Mouse (Mus musculus) urinary bladder, postnatal 25 days (tissue): ENCODE measurements around the gene Xbp1.
"Not testable (repeated sequence)": the region's sequence is repeated elsewhere in the genome, so short reads cannot be mapped to it uniquely, and the experiment has no call there.

Experiments used
- DNase-seq: peaks from one replicate; pipeline ENCODE4 v3.0.0; 2022; ENCODE audit warnings: low spot score

Xbp1 gene

DNA sequence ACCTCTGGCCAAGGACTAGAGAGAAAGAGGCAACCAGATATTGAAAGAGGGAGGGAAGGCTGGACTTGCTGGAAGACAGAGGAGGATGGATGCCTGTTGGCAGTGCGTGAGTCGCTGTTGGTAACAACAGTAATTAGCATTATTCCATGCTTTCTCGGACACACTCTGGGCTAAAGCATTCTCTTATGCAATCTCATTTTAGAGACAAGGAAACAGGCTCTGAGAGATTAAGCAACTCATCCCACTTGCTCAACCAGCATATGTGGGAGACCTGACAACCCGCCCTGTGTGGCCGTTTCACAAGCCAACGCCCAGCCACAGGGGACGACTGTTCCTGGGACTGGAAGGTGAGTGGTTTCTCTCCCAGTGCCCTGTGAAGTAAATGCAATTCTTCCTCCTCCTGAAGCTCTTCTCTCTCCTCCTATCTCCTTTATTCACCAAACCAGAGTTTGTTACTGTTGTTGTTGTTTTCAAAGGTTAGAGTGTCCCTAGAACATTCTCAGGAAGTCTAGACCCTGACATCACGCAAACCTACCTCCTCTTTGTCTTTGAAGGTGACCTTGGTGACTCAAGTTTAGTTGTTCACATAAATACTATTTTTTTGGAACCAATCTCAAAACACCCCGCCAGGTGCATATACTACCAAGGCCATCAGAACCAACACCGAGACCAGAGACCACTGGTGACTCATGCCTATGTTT lies 18.0 kb upstream of the Xbp1 start:
- no peak for DNase-seq

GRCm38 (mm10) chr11:5505856-5506575 lies 14.4 kb upstream of the Xbp1 start:
- DNase-seq = no peak

DNA sequence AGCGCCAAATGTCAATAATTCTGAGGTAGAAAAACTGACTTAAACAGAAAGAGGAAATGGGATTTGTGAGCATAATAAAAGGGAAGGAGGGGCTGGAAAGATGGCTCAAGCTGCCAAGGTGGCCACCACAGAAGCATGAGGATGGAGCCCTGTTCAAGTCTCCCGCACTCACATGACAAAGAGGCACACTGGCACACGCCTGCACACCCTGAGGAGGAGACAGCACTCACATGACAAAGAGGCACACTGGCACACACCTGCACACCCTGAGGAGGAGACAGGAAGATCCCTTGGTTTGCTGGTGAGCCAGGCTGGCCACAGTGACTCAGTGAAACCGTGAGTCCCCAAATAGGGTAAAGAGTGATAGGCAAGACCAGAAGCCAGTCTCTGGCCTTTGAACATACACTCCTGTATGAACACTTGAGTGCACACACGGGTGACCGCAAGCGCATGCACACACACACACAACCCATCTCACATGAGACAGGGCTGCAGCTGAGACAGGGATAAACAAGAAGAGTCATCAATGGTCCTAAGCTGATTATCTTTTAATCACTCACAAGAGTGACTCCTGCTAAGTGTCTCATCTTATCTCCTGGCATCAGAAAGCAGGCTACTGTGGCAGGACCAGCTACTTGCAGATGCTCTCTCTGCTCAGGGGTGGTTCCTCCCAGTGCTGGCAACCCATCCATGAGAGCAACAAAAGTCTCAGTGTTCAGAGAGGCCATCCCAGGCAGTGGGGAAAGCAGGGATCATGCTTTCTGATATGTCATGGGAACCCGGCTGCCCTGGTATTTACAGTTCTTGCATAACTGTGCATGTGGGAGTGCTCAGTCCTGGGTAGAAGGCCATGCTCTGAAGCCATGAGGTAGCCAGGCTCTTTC lies 11.0 kb upstream of the Xbp1 start:
- DNase-seq = no peak

GRCm38 (mm10) chr11:5510099-5510391 lies 10.4 kb upstream of the Xbp1 start:
- no peak for DNase-seq

GRCm38 (mm10) chr11:5510686-5511085 lies 9.8 kb upstream of the Xbp1 start:
- not testable (repeated sequence) for DNase-seq

- DNase-seq = no peak
Measured at GRCm38 (mm10) chr11:5512099-5512725, 8.2 kb upstream of the Xbp1 start.

GRCm38 (mm10) chr11:5512961-5513360 lies 7.5 kb upstream of the Xbp1 start:
- DNase-seq = no peak

GRCm38 (mm10) chr11:5514091-5514490 lies 6.4 kb upstream of the Xbp1 start:
- DNase-seq = no peak

DNA sequence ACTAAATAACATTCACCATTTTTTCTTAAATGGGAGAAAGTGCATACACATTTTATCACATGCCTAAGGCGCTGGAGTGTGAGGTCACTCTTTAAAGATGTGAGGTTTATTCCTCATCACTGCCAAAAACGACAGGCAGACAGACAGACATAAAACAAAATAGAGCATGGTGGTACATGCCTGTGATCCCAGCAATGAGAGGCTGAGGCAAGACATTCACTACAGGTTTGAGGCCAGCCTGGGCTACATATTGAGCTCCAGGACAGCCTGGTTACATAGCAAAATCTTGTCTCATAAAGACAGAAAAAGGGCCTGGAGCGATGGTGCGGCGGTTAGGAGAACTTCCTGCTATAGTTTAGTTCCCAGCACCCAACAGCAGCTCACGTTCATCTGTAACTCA lies 5.3 kb upstream of the Xbp1 start:
- DNase-seq = no peak

DNA sequence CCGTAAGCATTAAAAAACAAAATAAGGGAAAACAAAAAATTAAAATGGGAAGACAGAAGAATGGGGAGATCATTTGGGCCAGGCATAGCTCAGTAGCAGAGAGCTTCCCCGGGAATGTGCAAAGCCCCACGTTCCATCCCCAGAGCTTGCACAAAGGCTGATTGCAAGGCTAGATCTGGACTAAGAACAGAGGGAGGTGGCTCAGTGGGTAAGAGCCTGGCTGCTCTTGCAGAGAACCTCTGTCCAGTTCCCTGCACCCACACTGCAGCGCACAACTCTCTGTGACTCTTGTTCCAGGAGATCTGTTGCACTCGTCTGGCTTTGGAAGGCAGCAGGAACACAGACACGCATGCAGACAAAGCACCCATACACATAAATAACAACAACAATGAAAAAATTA lies 4.8 kb upstream of the Xbp1 start:
- DNase-seq = no peak

DNA sequence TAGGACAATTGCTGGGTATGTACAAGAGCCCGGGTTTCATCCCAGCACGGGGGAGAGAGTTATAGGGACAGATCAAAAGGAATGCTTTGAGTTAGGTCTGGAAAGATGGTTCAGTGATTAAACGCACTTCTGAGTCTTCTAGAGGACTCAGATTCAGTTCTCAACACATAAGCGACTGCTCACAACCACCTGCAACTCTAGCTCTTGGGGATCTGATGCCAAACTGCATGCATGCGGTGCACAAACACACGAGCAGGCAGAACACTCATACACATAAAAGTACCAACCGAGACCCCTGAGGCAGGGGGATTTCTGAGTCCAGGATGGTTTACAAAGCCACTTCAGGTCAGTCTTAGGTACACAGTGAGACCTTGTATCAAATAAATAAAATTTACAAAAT lies 4.3 kb upstream of the Xbp1 start:
- DNase-seq = no peak

DNA sequence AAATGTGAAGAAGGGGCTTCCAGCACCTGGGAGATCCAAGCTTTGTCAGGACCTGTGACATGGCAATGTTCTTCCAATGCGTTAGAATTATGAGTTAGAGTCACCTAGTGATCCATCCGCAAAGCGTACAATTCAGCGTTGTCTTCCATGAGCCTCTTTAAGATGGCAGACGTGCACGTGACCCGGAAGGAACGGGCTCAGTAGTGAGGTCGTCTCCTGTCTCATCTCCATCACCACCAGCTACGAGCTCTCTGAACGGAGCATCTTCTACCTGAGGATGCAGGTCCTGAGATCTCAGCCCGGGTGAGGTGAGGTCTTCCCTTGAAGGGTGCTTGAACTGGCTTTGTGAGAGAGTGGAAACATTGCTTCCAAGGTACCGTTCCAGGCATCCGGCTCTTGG lies 3.8 kb upstream of the Xbp1 start:
- no peak for DNase-seq

- DNase-seq = no peak
Measured at GRCm38 (mm10) chr11:5517346-5517745, 3.1 kb upstream of the Xbp1 start.

DNA sequence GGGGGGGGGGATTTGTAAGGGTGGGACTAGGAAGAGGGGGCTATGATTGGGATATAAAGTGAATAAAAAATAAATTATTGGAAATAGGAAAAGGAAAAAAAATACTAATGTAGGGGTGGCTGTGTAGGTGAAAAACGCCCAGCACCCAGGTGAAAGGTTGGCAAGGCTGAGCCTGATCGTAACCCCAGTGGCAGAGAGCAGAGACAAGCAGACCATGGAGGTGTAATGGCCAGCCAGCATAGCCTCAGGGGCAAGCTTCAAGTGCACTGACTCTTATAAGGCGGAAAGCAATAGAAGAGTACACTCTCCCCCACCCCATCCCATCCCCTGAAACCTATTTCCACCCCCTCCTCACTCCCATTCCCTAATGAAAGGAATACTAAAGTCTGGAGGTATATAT lies 778 bp upstream of the Xbp1 start:
- DNase-seq = no peak

GRCm38 (mm10) chr11:5521266-5521515 lies 732 bp downstream of the Xbp1 start:
- DNase-seq = no peak

- DNase-seq = peak; percentile 64
Measured at GRCm38 (mm10) chr11:5521516-5522291, 1.2 kb downstream of the Xbp1 start.

- no peak for DNase-seq
Measured at GRCm38 (mm10) chr11:5522798-5523415, 2.4 kb downstream of the Xbp1 start.

GRCm38 (mm10) chr11:5525418-5525817 lies 5.0 kb downstream of the Xbp1 start:
- DNase-seq = no peak

- DNase-seq = no peak
Measured at GRCm38 (mm10) chr11:5526573-5527439, 6.3 kb downstream of the Xbp1 start.

DNA sequence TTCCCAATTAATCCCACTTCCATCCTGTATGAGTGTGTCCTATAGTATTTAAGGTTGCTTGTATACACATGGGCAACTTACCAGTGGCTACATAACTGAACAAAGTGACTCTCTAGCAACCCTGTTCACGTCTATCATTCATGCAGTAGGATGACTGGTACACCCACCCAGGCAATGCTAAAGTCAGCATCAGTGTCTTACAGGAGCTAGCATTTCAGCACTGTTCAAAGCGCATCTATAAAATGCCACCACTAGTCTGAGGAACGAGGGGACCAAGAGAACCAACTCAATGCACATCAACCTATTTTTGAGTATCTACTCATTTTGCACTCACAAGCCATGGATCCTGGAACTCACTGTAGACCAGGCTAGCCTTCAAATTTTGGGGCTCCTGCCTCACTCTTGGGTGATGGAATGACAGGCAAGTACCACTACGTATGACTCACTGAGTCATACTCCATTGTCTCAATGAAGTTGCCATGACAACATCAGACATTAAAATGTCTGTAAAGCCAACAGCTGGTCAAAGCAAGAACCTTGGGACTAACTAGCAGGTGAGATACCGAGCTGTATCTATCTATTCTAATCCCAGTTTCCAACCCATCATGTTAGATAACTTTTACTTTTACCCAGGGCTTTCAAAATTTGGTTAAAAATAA lies 7.5 kb downstream of the Xbp1 start:
- DNase-seq = no peak
